Comparison of ENCODE assay signal across 22 mouse cellular contexts in genomic region chr1:150872105-150872504, GRCm38 (mm10).
DNase-seq lines count a peak whose midpoint lies in the region; ATAC-seq and TF ChIP-seq lines count a peak whose summit lies in the region.
"Had no signal": no experiment of that assay in that cellular context is flagged by ENCODE, and none has a peak within 500 bp of the region (broad histone marks: within the 10 kb centered on the region; RNA-seq: fewer than 3 reads in every experiment).

No protein-coding gene starts in this region.

- no peaks in the 10 kb centered on the region for H3K9me3 ChIP-seq in kidney, postnatal 0 days (replicated peaks; ENCODE audit: low read length)
- H3K9me3 ChIP-seq in lung, embryonic 16.5 days (ENCODE audit: control insufficient read depth, low read length) = no peaks in the 10 kb centered on the region
- H3K9me3 ChIP-seq in stomach, embryonic 15.5 days = no peaks in the 10 kb centered on the region
- H3K9me3 ChIP-seq in stomach, postnatal 0 days (ENCODE audit: control insufficient read depth, low read length) = no peaks in the 10 kb centered on the region
- H3K9me3 ChIP-seq: embryonic facial prominence, embryonic 13.5 days; embryonic facial prominence, embryonic 15.5 days; forebrain, embryonic 10.5 days; forebrain, embryonic 12.5 days had no signal

- no peaks in the 10 kb centered on the region for H3K36me3 ChIP-seq in kidney, postnatal 0 days (ENCODE audit: insufficient read depth, low read length)
- no peaks in the 10 kb centered on the region for H3K36me3 ChIP-seq in lung, embryonic 16.5 days (ENCODE audit: control insufficient read depth, insufficient read depth, low read length)
- H3K36me3 ChIP-seq in stomach, embryonic 15.5 days = no peaks in the 10 kb centered on the region
- H3K36me3 ChIP-seq in stomach, postnatal 0 days (ENCODE audit: control insufficient read depth, insufficient read depth, low read length) = no peaks in the 10 kb centered on the region
- H3K36me3 ChIP-seq: embryonic facial prominence, embryonic 15.5 days; forebrain, embryonic 10.5 days; forebrain, embryonic 12.5 days had no signal

- DNase-seq in kidney, postnatal 0 days (ENCODE audit: low spot score) = peak; percentile 81
- DNase-seq in kidney, adult 18-20 months = no peak
- DNase-seq in lung, adult 2 months = no peak
- DNase-seq in stomach, postnatal 0 days (ENCODE audit: low spot score) = no peak
- DNase-seq: adrenal gland, adult 2 months; adrenal gland, postnatal 10 days; adrenal gland, postnatal 25 days; cerebellum, adult 11 months; cerebellum, adult 18-20 months; cerebellum, adult 8-10 months; cerebellum, adult 9-11 months; cerebellum, postnatal 14 days; cerebellum, postnatal 36 days; embryo, embryonic 11 days had no signal

- no peak for TF ChIP-seq POLR2A in lung, adult 2 months (IDR thresholded peaks at IDR 0.05; ENCODE audit: borderline replicate concordance, extremely low read depth, low read depth, low read length)

- H3K27me3 ChIP-seq in kidney, postnatal 0 days (ENCODE audit: insufficient read depth, low read length) = no peaks in the 10 kb centered on the region
- no peaks in the 10 kb centered on the region for H3K27me3 ChIP-seq in lung, embryonic 16.5 days (ENCODE audit: control insufficient read depth, insufficient read depth, low read depth, low read length)
- no peaks in the 10 kb centered on the region for H3K27me3 ChIP-seq in stomach, embryonic 15.5 days (replicated peaks)
- H3K27me3 ChIP-seq in stomach, postnatal 0 days (ENCODE audit: control insufficient read depth, insufficient read depth, low read length) = no peaks in the 10 kb centered on the region
- H3K27me3 ChIP-seq: embryonic facial prominence, embryonic 13.5 days; embryonic facial prominence, embryonic 15.5 days; forebrain, embryonic 12.5 days had no signal

- H3K27ac ChIP-seq in kidney, postnatal 0 days = no peak overlapping the region
- no peak overlapping the region for H3K27ac ChIP-seq in lung, embryonic 16.5 days (ENCODE audit: low read length)
- 0 out of 2 replicates have a peak overlapping the region, but pooled peaks have one; percentile 41 for H3K27ac ChIP-seq in stomach, embryonic 15.5 days
- H3K27ac ChIP-seq in stomach, postnatal 0 days (replicated peaks) = no peak overlapping the region
- H3K27ac ChIP-seq: embryonic facial prominence, embryonic 13.5 days; embryonic facial prominence, embryonic 15.5 days; forebrain, embryonic 10.5 days; forebrain, embryonic 12.5 days had no signal

- H3K4me3 ChIP-seq in kidney, postnatal 0 days (replicated peaks; ENCODE audit: low read depth, low read length) = no peak overlapping the region
- no peak overlapping the region for H3K4me3 ChIP-seq in lung, embryonic 16.5 days (ENCODE audit: low read length)
- H3K4me3 ChIP-seq in lung, adult 2 months (replicated peaks; ENCODE audit: extremely low read depth, low read depth, low read length) = no peak overlapping the region
- no peak overlapping the region for H3K4me3 ChIP-seq in stomach, embryonic 15.5 days (replicated peaks)
- H3K4me3 ChIP-seq in stomach, postnatal 0 days (ENCODE audit: low read depth, low read length) = no peak overlapping the region
- H3K4me3 ChIP-seq: embryonic facial prominence, embryonic 13.5 days; embryonic facial prominence, embryonic 15.5 days; erythroblast, embryonic 14.5 days; forebrain, embryonic 10.5 days; forebrain, embryonic 12.5 days had no signal

- H3K4me2 ChIP-seq in kidney, postnatal 0 days (ENCODE audit: low read length) = no peak overlapping the region
- H3K4me2 ChIP-seq in lung, embryonic 16.5 days (ENCODE audit: low read depth, low read length) = no peak overlapping the region
- no peak overlapping the region for H3K4me2 ChIP-seq in stomach, embryonic 15.5 days
- no peak overlapping the region for H3K4me2 ChIP-seq in stomach, postnatal 0 days (replicated peaks; ENCODE audit: low read depth)
- H3K4me2 ChIP-seq: embryonic facial prominence, embryonic 13.5 days; embryonic facial prominence, embryonic 15.5 days; forebrain, embryonic 12.5 days had no signal

- ATAC-seq in kidney, postnatal 0 days (replicated peaks; ENCODE audit: low FRiP score, low read depth) = no peak
- ATAC-seq in lung, embryonic 16.5 days (ENCODE audit: low read depth) = peak; percentile 60; the same call in 1 of the 2 replicates
- peak; percentile 10; the same call in 1 of the 2 replicates for ATAC-seq in stomach, embryonic 15.5 days (ENCODE audit: insufficient read depth, low FRiP score, low read depth)
- no peak for ATAC-seq in stomach, postnatal 0 days (ENCODE audit: low FRiP score, low TSS enrichment)
- ATAC-seq: forebrain, embryonic 14.5 days had no signal

- WGBS in kidney, postnatal 0 days = 72% methylated on average over 3 of the region's 3 CpGs
- WGBS in lung, embryonic 16.5 days = 48% methylated on average over 3 of the region's 3 CpGs
- WGBS in lung, adult 2 months = 64% methylated on average over 3 of the region's 3 CpGs
- 41% methylated on average over 3 of the region's 3 CpGs for WGBS in stomach, embryonic 15.5 days
- WGBS in stomach, postnatal 0 days = 41% methylated on average over 3 of the region's 3 CpGs

- H3K9ac ChIP-seq in kidney, postnatal 0 days (ENCODE audit: low read depth, low read length) = no peak overlapping the region
- no peak overlapping the region for H3K9ac ChIP-seq in lung, embryonic 16.5 days (ENCODE audit: low read length)
- H3K9ac ChIP-seq in stomach, embryonic 15.5 days = no peak overlapping the region
- H3K9ac ChIP-seq in stomach, postnatal 0 days (ENCODE audit: low read length) = no peak overlapping the region
- H3K9ac ChIP-seq: embryonic facial prominence, embryonic 13.5 days; embryonic facial prominence, embryonic 15.5 days; forebrain, embryonic 12.5 days had no signal

- no peak for TF ChIP-seq EP300 in stomach, postnatal 0 days (optimal IDR thresholded peaks at IDR 0.05)

- no peaks in the 10 kb centered on the region for H3K4me1 ChIP-seq in kidney, postnatal 0 days (replicated peaks; ENCODE audit: insufficient read depth, low read length)
- H3K4me1 ChIP-seq in lung, embryonic 16.5 days (replicated peaks; ENCODE audit: control insufficient read depth, insufficient read depth, low read length) = peaks cover under 1% of the 10 kb centered on the region; the same call in 1 of the 2 replicates
- H3K4me1 ChIP-seq in lung, adult 2 months (ENCODE audit: control insufficient read depth, insufficient read depth, low read length) = peaks cover 13% of the 10 kb centered on the region
- H3K4me1 ChIP-seq in stomach, embryonic 15.5 days = peaks cover 2% of the 10 kb centered on the region; the same call in 1 of the 2 replicates
- no peaks in the 10 kb centered on the region for H3K4me1 ChIP-seq in stomach, postnatal 0 days (replicated peaks; ENCODE audit: control insufficient read depth, insufficient read depth)
- H3K4me1 ChIP-seq: embryonic facial prominence, embryonic 15.5 days; forebrain, embryonic 12.5 days had no signal

- TF ChIP-seq CTCF in kidney, postnatal 0 days (IDR thresholded peaks at IDR 0.05; ENCODE audit: low read depth) = no peak
- TF ChIP-seq CTCF in lung, adult 2 months (IDR thresholded peaks at IDR 0.05; ENCODE audit: insufficient read depth, low read length) = no peak
- TF ChIP-seq CTCF in stomach, postnatal 0 days (IDR thresholded peaks at IDR 0.05; ENCODE audit: low read depth) = no peak

Comparison
In these comparisons a context has a peak if more than half of its experiments do, and no peak if none do; other contexts are left out.
1. ATAC-seq: peak in lung, embryonic 16.5 days (single experiment) and stomach, embryonic 15.5 days (single experiment); none in kidney, postnatal 0 days (single experiment) and stomach, postnatal 0 days (single experiment).